9 mouse cellular contexts compared by ENCODE assay signal in the genomic region with DNA sequence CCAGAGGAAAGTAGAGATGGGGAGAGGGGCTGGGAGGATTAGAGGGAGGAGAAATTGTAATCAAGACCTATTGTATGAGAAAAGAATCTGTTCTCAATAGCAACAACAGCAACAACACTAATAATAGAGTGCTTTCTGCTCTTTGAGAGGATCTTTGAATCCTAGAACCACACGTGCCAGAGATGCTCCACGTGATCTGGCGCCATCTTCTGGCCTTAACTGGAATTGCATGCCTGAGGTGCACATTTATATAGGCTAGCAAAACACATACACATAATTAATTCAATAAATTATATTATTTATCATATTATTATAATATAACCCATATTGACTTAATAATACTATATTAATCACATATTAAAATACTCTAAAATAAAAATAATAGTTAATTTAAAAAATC. TPM values are rescaled to one million over a fixed set of nuclear protein-coding genes. Genes with fewer than 3 reads are reported as not detected.
DNase-seq lines count a peak whose midpoint lies in the region; ATAC-seq lines count a peak whose summit lies in the region.
"Had no signal": no experiment of that assay in that cellular context is flagged by ENCODE, and none has a peak within 500 bp of the region (broad histone marks: within the 10 kb centered on the region; RNA-seq: fewer than 3 reads in every experiment).

No protein-coding gene starts in this region.

- intact Hi-C loops in heart, postnatal 14 days (cut with DNase I) = loop anchor here (5.0 kb wide), 1 partner anchor 401 kb away; no protein-coding TSS in a partner anchor

- ATAC-seq in activated CD4-positive, CD25-positive, alpha-beta regulatory T cell, adult 4 months = peak; percentile 72
- ATAC-seq in granulocyte monocyte progenitor cell, adult 5-6 weeks (replicated peaks; ENCODE audit: poor library complexity, severe bottlenecking) = peak; percentile 91
- peak; percentile 93 for ATAC-seq in megakaryocyte, adult 5-6 weeks (ENCODE audit: poor library complexity, severe bottlenecking)

- DNase-seq in heart, postnatal 14 days = peak; percentile 9 to 50
- DNase-seq in heart, adult 11 months = no peak
- DNase-seq in B cell, adult 2 months = peak; percentile 81
- DNase-seq in thymus, postnatal 25 days = peak; percentile 63
- no peak for DNase-seq in left cerebral cortex, adult 9 months (ENCODE audit: low spot score in 2 of 2)

RNA-seq across cellular contexts. Expression of a gene that starts 1.6 kb away (rescaled TPM):
- not detected for total RNA-seq in heart, postnatal 14 days (2021)
- not detected for polyA plus RNA-seq in activated CD4-positive, CD25-positive, alpha-beta regulatory T cell, adult 4 months (2017; shearing (Covaris generic))
- total RNA-seq in granulocyte monocyte progenitor cell, adult 5-6 weeks (2014; fragmentation: Nextera tagmentation) = not detected in 2 replicates
- 0.17 TPM in 1 of 2 replicates, not detected in the other for total RNA-seq in granulocyte monocyte progenitor cell, adult 5-6 weeks (2017)
- total RNA-seq in megakaryocyte, adult 5-6 weeks (2015) = not detected in 2 replicates
- not detected in 2 replicates for total RNA-seq in megakaryocyte, adult 5-6 weeks (2017)

RNA-seq across cellular contexts. Expression of a gene that starts 10.6 kb away (rescaled TPM):
- total RNA-seq in heart, postnatal 14 days (2021) = not detected
- polyA plus RNA-seq in activated CD4-positive, CD25-positive, alpha-beta regulatory T cell, adult 4 months (2017; shearing (Covaris generic)) = not detected
- not detected in 2 replicates for total RNA-seq in granulocyte monocyte progenitor cell, adult 5-6 weeks (2014; fragmentation: Nextera tagmentation)
- total RNA-seq in granulocyte monocyte progenitor cell, adult 5-6 weeks (2017) = not detected in 2 replicates
- not detected in 2 replicates for total RNA-seq in megakaryocyte, adult 5-6 weeks (2015)
- total RNA-seq in megakaryocyte, adult 5-6 weeks (2017) = not detected in 2 replicates
- polyA plus RNA-seq: embryonic facial prominence, embryonic 15.5 days had no signal

RNA-seq across cellular contexts. Expression of a gene that starts 16.3 kb away (rescaled TPM):
- total RNA-seq in heart, postnatal 14 days (2021) = not detected
- under 1 TPM in 1 of 2 experiments, not detected in 1; 0.30 TPM for polyA plus RNA-seq in activated CD4-positive, CD25-positive, alpha-beta regulatory T cell, adult 4 months (2017; shearing (Covaris generic))
- total RNA-seq in granulocyte monocyte progenitor cell, adult 5-6 weeks (2014; fragmentation: Nextera tagmentation) = not detected in 2 replicates
- total RNA-seq in granulocyte monocyte progenitor cell, adult 5-6 weeks (2017) = not detected in 2 replicates
- total RNA-seq in megakaryocyte, adult 5-6 weeks (2015) = not detected in 2 replicates
- not detected in 2 replicates for total RNA-seq in megakaryocyte, adult 5-6 weeks (2017)

RNA-seq across cellular contexts. Expression of a gene that starts 21.4 kb away (rescaled TPM):
- total RNA-seq in heart, postnatal 14 days (2021) = not detected
- not detected for polyA plus RNA-seq in activated CD4-positive, CD25-positive, alpha-beta regulatory T cell, adult 4 months (2017; shearing (Covaris generic))
- total RNA-seq in granulocyte monocyte progenitor cell, adult 5-6 weeks (2014; fragmentation: Nextera tagmentation) = not detected in 2 replicates
- not detected in 2 replicates for total RNA-seq in granulocyte monocyte progenitor cell, adult 5-6 weeks (2017)
- total RNA-seq in megakaryocyte, adult 5-6 weeks (2015) = not detected in 2 replicates
- total RNA-seq in megakaryocyte, adult 5-6 weeks (2017) = not detected in 2 replicates
- polyA plus RNA-seq: embryonic facial prominence, embryonic 15.5 days had no signal

RNA-seq across cellular contexts. Expression of a gene that starts 26.1 kb away (rescaled TPM):
- total RNA-seq in heart, postnatal 14 days (2021) = not detected
- polyA plus RNA-seq in activated CD4-positive, CD25-positive, alpha-beta regulatory T cell, adult 4 months (2017; shearing (Covaris generic)) = not detected
- total RNA-seq in granulocyte monocyte progenitor cell, adult 5-6 weeks (2014; fragmentation: Nextera tagmentation) = not detected in 2 replicates
- not detected in 2 replicates for total RNA-seq in granulocyte monocyte progenitor cell, adult 5-6 weeks (2017)
- not detected in 2 replicates for total RNA-seq in megakaryocyte, adult 5-6 weeks (2015)
- total RNA-seq in megakaryocyte, adult 5-6 weeks (2017) = not detected in 2 replicates

Comparison
In these comparisons a context has a peak if more than half of its experiments do, and no peak if none do; other contexts are left out.
1. DNase-seq: peak in heart, postnatal 14 days (2 of 2), B cell, adult 2 months (2 of 2) and thymus, postnatal 25 days (single experiment); none in heart, adult 11 months (single experiment) and left cerebral cortex, adult 9 months (0 of 2).
2. Peak in every context shown above with its lines, with median percentiles within 50 percentile points of each other: ATAC-seq.